Mouse (Mus musculus): ENCODE data around the gene Bcas1.

Bcas1 gene

DNA sequence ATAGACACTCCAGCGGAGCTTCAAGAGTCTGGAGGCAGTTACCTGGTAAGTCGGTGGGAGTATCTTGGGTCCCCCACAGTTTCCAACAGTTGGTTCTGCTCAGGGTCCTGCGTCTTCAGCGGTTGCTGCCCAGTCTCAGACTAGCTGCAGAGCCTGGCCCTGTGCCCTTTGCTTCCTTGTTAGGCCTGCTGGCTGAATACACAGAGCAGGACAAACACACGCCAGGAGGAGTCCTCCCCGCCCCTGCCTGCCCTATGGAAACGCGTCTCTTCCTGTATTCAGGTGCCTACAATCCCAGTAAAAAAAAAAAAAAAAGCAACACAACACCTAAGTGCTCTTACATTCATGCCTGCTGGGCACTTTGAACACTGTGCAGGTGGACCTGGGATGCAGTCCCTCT lies at the start of gene Bcas1:
Bcas1 (minus strand) TSS at position 142 of the 400 bp plus-strand sequence.
- in situ Hi-C loops (cut with MboI, MseI) = no loop called here

DNA sequence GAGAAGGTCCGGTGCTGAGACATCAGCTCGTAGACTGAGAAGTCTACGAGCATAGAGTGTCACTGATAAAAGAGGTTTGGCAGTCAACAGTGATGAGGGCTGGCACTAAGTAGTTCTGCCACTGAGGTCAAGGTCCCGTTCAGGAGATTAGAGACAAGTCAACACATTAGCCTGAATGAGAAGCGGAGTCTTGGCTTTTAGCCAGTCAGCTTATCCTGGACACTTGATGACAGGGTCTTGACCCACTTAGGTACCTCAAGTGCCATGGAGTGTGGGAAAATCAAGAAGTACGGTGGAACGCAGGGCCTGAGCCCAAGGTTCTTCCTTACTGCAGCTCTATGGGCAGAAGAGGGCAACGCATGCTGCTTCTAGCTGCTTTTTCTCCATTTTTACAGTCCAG lies 49.0 kb upstream of the Bcas1 start:
- in situ Hi-C loops (cut with MboI, MseI) = no loop called here

DNA sequence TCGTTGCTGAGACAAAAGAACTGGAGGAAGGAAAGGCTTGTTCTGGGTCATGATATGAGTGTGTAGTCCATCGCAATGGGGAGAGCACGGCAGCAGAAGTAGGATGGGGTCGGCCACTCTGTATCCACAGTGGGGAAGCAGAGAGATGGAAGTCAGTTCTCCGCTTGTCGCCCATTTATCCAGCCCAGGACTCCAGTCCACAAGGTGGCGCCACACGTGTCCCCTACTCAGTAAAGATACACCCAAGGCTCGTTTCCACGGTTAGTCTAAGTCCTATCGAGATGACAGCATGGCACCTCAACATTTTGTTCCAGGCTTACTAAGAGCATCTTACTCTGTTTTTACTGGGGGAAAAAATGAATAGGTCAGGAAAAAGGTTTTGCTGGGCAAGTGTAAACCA lies 48.6 kb upstream of the Bcas1 start:
- in situ Hi-C loops (cut with MboI, MseI) = no loop called here

DNA sequence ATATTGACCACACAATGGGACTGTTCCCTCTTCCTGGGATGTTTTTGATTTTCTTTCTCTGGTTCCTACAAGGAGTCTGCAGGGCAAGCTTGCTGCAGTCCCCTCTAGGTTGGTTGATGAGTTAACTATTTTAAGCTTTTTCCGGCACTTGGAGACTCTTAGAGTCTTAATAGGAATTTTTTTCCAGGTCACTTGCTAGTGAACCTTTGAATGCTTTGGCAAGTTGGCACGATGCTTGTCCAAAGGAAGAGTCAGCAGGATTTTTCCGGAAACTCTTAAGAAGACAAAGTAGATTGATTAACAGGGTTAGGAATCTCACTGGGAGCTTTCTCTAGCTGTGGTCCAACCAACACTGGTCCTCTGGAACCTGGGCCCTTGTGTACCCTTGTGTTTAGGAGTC lies 47.5 kb upstream of the Bcas1 start:
- in situ Hi-C loops (cut with MboI, MseI) = no loop called here

GRCm38 (mm10) chr2:170474125-170474524 lies 46.5 kb upstream of the Bcas1 start:
- in situ Hi-C loops (cut with MboI, MseI) = loop anchor here (5.0 kb wide), 1 partner anchor 33 kb away; no protein-coding TSS in a partner anchor

GRCm38 (mm10) chr2:170470591-170470990 lies 42.9 kb upstream of the Bcas1 start:
- in situ Hi-C loops (cut with MboI, MseI) = loop anchor here (5.0 kb wide), 1 partner anchor 37 kb away; no protein-coding TSS in a partner anchor

DNA sequence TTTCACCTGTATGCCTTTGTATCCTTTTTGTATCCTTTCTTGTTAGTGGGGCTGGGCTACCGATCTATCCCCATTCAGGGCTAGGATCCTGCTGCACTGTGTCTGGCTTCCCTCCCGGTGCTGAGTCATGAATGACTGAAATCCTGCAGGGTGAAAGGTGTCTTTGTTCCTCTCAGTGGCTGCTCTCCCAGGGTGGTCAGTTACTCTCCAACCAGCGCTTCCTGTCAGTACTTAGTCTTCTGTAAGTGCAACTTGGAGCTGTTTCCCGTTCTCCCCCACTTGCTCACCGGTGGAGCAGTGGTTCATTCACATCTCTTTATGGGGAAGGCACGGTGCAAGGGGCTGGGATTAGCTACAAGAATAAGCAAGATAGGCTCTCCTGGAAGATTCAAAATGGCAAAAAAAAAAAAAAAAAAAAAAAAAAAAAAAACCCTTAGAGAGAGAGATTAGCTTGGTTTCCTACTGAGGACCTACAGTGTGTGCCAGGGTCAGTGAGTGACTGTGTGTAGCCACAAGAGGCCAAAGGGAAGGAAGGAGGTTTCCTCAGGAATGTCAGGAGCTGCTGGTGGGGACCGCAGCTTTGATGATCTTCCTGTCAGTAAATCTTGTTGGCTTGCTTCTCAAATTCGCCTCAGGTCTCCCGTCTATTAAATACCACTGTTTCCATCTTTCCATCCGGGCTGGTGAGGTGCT lies 42.1 kb upstream of the Bcas1 start:
- in situ Hi-C loops (cut with MboI, MseI) = loop anchor here (5.0 kb wide), 1 partner anchor 38 kb away; no protein-coding TSS in a partner anchor

DNA sequence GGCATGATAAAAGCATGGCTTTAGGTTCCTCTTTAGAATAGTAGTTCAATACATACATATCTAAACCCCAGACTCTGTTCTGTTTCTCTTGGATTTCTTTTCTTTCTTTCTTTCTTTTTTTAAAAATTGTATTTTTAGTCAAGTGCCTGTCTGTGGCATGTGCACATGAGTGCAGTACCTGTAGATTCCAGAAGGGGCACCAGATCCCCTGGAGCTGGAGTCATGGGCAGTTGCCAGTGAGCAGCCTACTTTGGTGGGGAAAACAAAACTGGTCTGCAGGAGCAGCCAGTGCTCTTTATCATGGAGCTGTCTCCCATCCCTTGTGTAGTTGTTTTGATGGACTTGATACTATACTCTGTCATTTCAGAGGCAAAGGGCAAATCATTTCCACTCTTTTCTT lies 40.4 kb upstream of the Bcas1 start:
- in situ Hi-C loops (cut with MboI, MseI) = no loop called here

- in situ Hi-C loops (cut with MboI, MseI) = no loop called here
Measured at GRCm38 (mm10) chr2:170464817-170465216, 37.2 kb upstream of the Bcas1 start.

GRCm38 (mm10) chr2:170461652-170462051 lies 34.0 kb upstream of the Bcas1 start:
- in situ Hi-C loops (cut with MboI, MseI) = no loop called here

DNA sequence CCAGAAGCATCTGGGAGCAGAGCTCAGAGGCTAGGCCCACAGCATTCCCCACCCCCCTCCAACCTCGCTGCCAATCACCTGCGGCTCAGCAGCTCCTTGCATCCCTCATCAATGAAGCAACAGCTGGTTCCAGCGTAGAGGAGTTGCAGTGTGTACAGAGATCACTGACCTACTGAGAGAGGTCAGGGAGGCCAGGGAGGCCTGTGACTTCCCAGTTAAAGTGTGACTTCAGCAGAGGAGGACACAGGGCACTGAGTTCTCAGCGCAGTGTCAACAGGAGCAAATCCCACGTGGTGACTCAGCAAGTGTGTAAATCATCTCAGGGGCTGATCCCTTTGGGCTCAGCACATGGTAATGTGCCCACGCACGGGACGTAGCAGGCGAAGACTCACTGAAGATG lies 32.2 kb upstream of the Bcas1 start:
- in situ Hi-C loops (cut with MboI, MseI) = loop anchor here in 1 of 2 experiments (10.0 kb wide), 1 partner anchor 45 kb away; no protein-coding TSS in a partner anchor

DNA sequence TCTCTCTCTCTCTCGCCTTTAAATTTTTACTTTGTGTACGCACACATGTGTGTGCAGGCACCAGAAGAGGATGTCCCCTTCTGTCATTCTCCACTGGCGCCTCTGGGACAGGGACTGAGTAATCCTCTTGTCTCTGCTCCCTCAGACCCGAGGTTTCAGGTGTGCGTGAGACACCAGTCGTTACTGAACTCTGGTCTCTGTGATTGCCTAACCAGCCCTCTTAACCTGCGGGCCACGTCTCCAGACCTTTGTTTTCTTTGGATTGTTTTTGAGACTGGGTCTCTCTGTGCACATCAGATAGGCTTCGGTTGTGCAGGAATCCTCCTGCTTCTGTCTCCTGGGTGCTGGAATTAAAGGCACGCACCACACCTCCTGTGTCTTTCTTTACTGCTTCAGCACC lies 31.5 kb upstream of the Bcas1 start:
- in situ Hi-C loops (cut with MboI, MseI) = loop anchor here in 1 of 2 experiments (10.0 kb wide), 1 partner anchor 46 kb away; no protein-coding TSS in a partner anchor

GRCm38 (mm10) chr2:170453809-170454208 lies 26.2 kb upstream of the Bcas1 start:
- in situ Hi-C loops (cut with MboI, MseI) = loop anchor here in 1 of 2 experiments (10.0 kb wide), 1 partner anchor 51 kb away; no protein-coding TSS in a partner anchor

GRCm38 (mm10) chr2:170450933-170451332 lies 23.3 kb upstream of the Bcas1 start:
- in situ Hi-C loops (cut with MboI, MseI) = loop anchor here in 1 of 2 experiments (10.0 kb wide), 1 partner anchor 54 kb away; no protein-coding TSS in a partner anchor

DNA sequence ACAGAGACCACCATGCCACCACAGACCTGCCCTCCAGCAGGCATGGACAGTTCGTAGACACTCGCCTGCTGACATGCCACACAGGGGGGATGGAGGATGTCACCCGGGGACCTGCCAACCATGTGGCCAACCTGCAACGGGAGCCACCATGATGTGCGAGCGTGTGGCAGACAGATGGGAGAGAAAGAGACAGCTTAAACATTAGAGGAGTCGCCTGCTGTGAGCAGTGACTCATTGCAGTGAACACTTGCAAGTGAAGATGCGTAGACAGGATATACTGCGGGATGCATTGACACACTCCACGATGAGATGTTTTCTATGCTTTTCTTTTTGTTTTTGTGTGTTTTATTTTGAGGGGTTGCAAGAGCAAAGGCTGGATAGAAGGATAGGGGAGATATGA lies 20.0 kb upstream of the Bcas1 start:
- in situ Hi-C loops (cut with MboI, MseI) = loop anchor here in 1 of 2 experiments (5.0 to 10.0 kb wide), 2 partner anchors 60 to 427 kb away; no protein-coding TSS in a partner anchor

DNA sequence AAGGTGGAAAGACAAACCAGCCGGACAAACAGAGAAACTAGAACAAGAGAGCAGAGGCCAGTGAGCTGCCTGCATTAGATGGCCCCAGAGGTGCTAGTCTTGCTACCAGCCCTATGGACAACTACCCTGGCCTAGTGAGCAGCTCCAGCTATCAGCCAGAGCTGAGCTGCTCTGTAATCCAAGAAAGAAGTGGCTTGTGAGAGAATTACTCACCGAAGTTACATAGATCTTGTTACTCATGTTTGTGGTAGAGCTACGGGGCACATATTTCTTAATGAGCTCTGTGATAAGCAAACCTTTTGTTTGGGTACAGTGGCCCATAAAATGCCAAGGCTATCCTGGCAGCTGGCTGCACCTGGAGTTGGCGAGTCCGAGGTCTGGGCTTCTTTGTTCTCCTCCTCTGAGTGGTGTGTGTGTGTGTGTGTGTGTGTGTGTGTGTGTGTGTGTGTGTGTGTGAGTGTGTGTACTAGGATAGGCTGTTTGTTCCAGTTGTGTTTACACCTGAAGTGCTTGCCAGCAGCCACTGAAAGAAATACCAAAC lies 19.3 kb upstream of the Bcas1 start:
- in situ Hi-C loops (cut with MboI, MseI) = loop anchor here in 1 of 2 experiments (5.0 to 10.0 kb wide), 2 partner anchors 60 to 428 kb away; no protein-coding TSS in a partner anchor

DNA sequence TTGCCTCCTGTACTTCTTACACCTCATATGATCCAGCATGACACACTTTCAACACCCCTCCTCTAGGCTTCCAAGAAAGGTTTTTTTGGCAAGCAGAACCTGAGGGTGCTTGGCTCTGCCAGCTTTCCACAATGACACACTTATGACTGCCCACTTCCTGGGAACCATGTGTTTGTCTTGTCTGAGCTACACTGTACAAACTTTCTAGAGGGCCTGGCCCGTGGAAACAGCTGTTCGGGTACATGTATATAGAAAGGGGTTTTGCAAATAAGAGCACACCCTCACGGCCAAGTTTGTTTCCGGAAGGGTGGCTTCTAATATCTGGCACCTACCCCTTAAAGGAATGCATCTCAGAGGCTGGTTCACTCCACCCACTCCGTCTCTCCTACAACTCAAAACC lies 18.2 kb upstream of the Bcas1 start:
- in situ Hi-C loops (cut with MboI, MseI) = loop anchor here in 1 of 2 experiments (5.0 to 10.0 kb wide), 2 partner anchors 61 to 429 kb away; no protein-coding TSS in a partner anchor

DNA sequence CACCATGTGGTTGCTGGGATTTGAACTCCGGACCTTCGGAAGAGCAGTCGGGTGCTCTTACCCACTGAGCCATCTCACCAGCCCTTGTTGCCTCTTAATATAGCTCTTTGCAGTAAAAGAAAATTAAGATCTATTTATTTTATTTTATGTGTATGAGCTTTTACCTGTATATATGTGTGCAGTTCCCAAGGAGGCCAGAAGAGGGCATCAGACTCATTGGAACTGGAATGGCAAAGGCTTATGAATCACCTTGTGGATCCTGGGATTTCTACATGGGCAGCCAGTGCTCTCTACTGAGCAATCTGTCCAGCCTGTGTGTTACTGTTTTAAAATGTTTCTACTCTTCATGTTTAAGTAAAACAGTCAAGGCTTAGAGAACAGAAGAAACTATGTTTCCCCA lies 14.9 kb upstream of the Bcas1 start:
- in situ Hi-C loops (cut with MboI, MseI) = loop anchor here in 1 of 2 experiments (10.0 kb wide), 1 partner anchor 432 kb away; no protein-coding TSS in a partner anchor

DNA sequence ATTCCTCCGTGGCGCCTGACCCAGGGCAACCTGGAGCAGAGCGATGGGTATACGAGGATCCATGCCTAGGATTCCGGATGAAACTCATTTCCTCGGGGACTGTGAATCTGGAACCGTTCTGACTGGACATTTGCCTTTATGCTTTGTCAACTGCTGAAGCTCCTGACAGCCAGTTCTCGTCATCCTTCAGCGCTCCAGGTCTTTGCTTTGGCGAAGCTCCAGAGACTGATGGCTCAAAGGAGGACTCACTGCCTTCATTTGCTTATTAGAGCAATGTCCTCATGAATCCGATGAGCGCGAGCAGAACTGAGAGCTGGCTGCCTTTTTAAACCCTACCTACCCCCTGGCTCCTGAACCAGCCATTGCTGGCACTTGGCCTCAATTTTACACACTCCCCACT lies 11.1 kb upstream of the Bcas1 start:
- in situ Hi-C loops (cut with MboI, MseI) = no loop called here

- in situ Hi-C loops (cut with MboI, MseI) = no loop called here
Measured at GRCm38 (mm10) chr2:170436204-170436603, 8.6 kb upstream of the Bcas1 start.

GRCm38 (mm10) chr2:170432152-170432551 lies 4.5 kb upstream of the Bcas1 start:
- in situ Hi-C loops (cut with MboI, MseI) = no loop called here

DNA sequence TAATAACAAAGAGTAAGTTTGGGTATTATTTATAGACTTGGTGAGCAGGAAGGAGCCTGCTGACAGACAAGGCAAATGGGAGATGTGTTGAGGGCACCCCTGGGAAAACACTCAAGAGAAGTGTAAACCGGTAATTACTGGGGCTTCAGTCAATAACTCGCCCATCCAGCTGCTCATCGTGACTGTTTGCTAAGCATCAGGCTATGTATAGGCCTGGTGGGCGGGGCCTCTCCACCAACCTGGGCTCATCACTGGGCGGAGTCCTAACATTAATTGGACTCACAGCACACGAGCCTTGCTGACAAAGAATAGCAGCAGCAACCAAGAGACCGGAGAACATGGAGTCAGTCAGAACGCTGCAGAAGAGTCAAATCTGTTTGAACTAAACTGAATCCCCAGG lies 1.3 kb upstream of the Bcas1 start:
- in situ Hi-C loops (cut with MboI, MseI) = no loop called here

GRCm38 (mm10) chr2:170424131-170424530 lies 3.5 kb downstream of the Bcas1 start:
- in situ Hi-C loops (cut with MboI, MseI) = no loop called here

Measured in T-helper 17 cell (primary cell).